Mouse (Mus musculus) left cerebral cortex, postnatal 10 days (tissue): ENCODE data around the gene Cep250. TPM values are rescaled to one million over a fixed set of nuclear protein-coding genes. Genes with fewer than 3 reads are reported as not detected.
A peak's percentile ranks its signal among the peaks of the same experiment; 100 is the strongest.
"Not testable (repeated sequence)": the region's sequence is repeated elsewhere in the genome, so short reads cannot be mapped to it uniquely, and the experiment has no call there.

Experiments used
- DNase-seq, 2 experiments: peaks; one replicate each; pipeline ENCODE4 v3.0.0; 2021 to 2022; ENCODE audit warnings: low spot score in 2 of 2, mixed read lengths in 1 of 2; ENCODE audit errors: extremely low spot score in 1 of 2
- intact Hi-C: fragments of 180-260 bp; cut with DNase I; formaldehyde crosslinking; loops from one replicate; pipeline ENCODE4 v1.15.1; 2025
- total RNA-seq, 2 experiments: library from RNA; stranded (reverse); gene quantifications; 2 replicates each; pipeline ENCODE4 v1.2.3; 2021

Cep250 gene
- total RNA-seq = 10 to 100 TPM; 16.2 to 17.5 TPM

DNA sequence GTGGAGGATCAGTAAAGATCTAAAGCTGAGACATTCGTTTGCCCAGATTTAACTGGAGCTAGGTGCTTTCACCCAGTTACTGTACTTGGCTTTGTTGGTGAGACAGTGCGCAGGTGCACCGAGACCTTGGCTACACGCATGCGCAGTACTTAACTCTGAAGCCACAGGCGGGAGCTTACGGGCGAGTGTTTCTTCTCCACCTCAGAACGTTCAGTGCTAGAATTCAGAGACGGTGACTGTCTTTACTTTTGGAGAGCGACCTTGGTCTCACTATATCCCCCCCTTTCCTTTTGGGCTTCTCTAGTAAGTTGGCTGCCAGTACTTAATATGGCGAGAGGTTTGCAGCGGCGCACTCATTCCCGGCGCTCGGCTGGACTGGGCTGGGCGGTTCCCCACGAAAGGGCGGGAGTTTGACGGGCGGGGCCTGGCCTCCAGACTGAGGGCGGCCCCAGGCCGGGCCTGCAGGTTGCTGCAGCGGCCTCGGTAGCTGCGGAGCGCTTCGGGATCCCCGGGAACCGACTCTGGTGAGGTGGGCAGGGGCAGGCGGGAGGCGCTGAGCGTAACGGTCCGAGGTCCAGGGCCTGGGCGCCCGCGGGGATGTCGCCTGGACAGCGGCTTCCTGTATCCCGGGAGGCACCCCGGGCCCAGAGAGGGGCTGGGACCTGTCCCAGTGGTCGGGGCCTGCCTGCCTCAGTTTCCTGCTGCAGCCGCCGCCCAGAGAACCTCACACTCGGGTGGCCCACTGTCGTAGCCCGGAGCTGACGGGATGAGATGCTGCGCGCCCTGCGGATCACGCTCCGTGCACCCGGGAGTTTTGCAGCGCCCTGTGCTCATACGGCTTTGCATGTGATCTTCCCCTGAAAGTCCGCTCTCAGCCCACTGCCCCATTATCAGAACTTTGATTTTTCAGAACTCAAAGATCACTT lies at the start of gene Cep250:
Gene Cep250 (plus strand): TSS at position 325 of the 926 bp plus-strand sequence.
- DNase-seq = peak; percentile 80 to 95
- intact Hi-C loops = no loop called here

DNA sequence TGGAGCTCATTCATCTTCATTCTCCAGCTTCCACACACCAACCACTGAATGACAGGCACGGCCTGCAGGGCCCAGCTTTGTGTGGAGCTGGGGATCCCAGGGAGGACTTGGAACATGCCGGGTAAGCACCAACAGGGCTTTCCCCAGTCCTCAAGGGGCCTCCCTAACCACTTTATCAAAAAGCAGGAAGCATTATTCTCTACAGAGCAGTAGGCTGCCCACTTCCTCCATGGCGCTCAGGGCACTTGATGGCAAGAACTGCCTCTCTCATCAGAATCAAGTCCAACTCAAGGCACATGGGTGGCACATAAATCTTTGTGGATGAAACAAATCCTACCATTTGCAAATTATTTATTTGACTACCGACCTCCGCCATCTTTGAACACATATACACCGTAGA lies 41.6 kb upstream of the Cep250 start:
- intact Hi-C loops = no loop called here
- DNase-seq = no peak

DNA sequence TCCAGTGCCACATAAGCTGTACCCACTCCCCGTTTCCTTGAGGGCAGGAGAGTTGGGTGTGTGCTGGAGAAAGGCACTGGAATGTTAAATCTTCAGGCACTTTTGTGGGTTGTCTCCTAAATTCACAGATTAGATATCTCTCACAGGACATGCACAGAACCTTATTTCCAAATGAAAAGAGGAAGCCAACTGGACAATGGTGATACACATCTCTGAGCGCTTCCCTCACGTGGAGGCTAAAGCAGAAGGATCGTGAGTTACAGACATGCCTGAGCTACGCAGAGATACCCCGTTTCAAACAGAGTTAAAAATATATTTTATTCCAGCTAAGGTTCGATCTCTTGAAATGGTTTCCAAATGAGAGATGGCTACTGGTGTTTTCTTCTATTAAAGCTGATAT lies 33.1 kb upstream of the Cep250 start:
- intact Hi-C loops = no loop called here
- no peak for DNase-seq

- DNase-seq, intact Hi-C loops: not testable (repeated sequence)
Measured at GRCm38 (mm10) chr2:155925213-155925612, 31.0 kb upstream of the Cep250 start.

DNA sequence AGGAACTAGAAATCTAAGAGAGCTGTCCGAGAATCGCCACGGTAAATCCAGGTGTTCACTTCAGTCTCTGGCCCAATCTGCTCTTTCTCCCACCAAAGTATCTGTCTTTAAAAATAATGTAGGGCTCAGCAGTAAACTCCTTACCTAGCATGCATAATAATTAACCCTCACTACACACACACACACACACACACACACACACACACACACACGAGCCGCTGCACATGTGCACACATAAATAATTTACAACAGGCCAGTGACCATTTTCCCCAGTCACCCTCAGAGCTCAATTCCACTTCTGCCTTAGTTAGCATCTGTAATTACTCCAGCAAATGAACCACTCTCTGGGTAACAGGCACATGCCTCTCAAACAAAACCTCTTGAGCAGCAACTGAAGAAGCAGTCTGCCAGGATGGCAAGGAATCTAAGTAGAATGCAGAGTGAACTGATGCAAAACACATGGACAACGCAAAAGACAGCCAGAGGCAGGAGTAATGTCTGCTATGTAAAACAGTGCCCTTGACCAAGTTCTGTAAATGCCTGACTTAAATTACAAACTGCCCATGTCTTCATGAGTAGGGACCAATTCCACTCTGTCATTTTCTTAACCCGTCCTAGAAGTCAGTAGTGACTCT lies 27.4 kb upstream of the Cep250 start:
- intact Hi-C loops = no loop called here
- no peak for DNase-seq

- peak; percentile 94 to 96 for DNase-seq
- intact Hi-C loops = no loop called here
Measured at GRCm38 (mm10) chr2:155929531-155930442, 26.5 kb upstream of the Cep250 start, which contains the start of gene Uqcc1. Gene Uqcc1, minus strand, starts transcription at chr2:155930310.

- DNase-seq = peak in 1 of 2 experiments; percentile 23
- intact Hi-C loops = no loop called here
Measured at GRCm38 (mm10) chr2:155939897-155940529, 16.2 kb upstream of the Cep250 start.

GRCm38 (mm10) chr2:155940681-155941080 lies 15.6 kb upstream of the Cep250 start, which contains the start of gene Gm15557:
Gene Gm15557, plus strand, starts transcription at chr2:155940728.
- DNase-seq = no peak
- intact Hi-C loops = no loop called here

- DNase-seq = peak in 1 of 2 experiments; percentile 44
- intact Hi-C loops = no loop called here
Measured at GRCm38 (mm10) chr2:155941697-155942442, 14.4 kb upstream of the Cep250 start.

DNA sequence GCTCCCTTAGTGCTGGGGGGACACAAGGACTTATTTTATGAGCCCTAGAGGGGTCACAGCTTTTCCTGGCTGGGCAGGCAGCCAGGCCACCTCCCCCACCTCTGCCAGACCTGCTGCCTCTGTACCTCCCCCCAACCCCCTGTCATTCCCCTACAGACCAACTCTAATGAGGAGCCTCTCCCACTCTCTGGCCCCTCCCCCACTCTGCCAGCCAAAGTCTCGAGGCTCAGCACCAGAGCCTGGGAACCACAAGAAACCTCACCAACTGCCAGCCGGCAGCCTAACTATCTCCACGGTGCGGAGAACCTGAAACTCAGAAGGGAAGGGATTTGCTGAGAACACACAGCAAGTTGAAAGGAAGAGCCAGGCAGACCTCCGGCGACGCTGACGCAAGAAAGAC lies 12.8 kb upstream of the Cep250 start:
- intact Hi-C loops = no loop called here
- DNase-seq = peak in 1 of 2 experiments; percentile 51

DNA sequence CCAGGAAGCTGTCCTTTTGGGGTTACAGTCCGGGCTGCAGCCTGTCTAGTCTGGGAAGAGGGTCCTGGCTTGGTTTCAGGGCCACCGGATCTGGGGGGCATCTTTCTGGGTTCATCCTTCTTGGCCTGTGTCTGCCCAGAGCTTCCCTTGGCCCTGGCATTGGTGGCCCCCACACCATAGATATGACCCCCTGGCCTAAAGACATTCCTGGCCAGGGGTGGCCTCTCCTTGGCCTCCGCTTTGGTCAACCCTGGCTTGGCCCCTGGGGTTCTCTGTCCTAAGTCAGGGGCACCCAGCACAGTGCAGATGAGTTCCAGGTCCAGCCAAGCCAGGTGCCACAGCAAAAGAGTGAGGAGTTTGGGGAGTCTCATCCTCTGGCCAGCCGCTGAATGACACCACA lies 11.6 kb upstream of the Cep250 start:
- DNase-seq = no peak
- intact Hi-C loops = no loop called here

DNA sequence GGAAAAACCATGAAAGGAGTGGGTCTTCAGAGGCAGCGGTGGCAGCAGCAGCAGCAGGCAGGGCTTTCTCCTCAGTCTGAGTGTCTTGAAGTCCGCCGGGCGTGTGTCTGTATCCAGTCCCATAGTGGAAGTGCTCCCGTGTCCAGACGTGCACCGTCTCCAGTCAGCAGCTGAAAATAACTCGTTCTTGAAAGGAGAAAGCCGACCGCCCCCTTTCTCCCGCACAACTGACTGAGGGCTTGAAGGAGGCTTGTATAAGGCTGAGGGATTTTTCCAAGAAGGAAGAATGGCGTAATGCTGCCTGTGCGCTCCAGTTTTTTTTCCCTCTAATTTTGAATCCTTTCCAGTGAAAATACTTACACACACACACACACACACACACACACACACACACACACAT lies 11.1 kb upstream of the Cep250 start, which contains the start of gene Gdf5:
Gene Gdf5 (minus strand): TSS at position 244 of the 400 bp plus-strand sequence.
- intact Hi-C loops = no loop called here
- peak in 1 of 2 experiments; percentile 45 for DNase-seq

DNA sequence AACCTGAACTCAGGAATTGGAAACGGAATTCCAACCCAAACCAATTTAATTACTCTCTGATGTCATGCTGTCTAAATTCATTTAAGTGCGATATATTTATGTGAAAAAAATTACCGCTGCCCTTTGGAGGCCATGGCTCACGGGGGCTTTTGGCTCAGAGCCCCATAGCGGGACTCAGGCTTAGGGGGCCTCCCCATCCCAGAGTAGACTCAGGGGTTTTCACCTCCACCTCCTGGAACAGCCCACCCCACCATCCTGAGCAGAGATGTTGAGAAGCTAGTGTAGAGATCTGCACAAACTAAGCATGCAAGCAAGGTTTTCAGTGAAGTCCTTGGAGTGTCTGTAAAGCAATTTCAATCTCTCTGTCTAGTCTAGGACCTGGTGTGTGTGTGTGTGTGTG lies 10.7 kb upstream of the Cep250 start:
- intact Hi-C loops = no loop called here

GRCm38 (mm10) chr2:155946069-155946468 lies 10.2 kb upstream of the Cep250 start:
- intact Hi-C loops = loop anchor here (1.0 kb wide), 1 partner anchor 98 kb away; no protein-coding TSS in a partner anchor
- peak; percentile 49 to 81 for DNase-seq

More for the DNA sequence above, 10.7 kb upstream of the Cep250 start:
- no peak for DNase-seq

- intact Hi-C loops = loop anchor here (1.0 kb wide), 1 partner anchor 98 kb away; no protein-coding TSS in a partner anchor
- no peak for DNase-seq
Measured at GRCm38 (mm10) chr2:155946499-155946898, 9.8 kb upstream of the Cep250 start.

GRCm38 (mm10) chr2:155947390-155948002 lies 8.8 kb upstream of the Cep250 start:
- intact Hi-C loops = no loop called here
- no peak for DNase-seq

- intact Hi-C loops = no loop called here
- DNase-seq = no peak
Measured at GRCm38 (mm10) chr2:155949362-155949761, 6.9 kb upstream of the Cep250 start.
